Mouse (Mus musculus) regulatory T cell (primary cell): Measurements from ENCODE around the gene Pqbp1.
"Not testable (repeated sequence)": the region's sequence is repeated elsewhere in the genome, so short reads cannot be mapped to it uniquely, and the experiment has no call there.

Source experiments
- in situ Hi-C: fragments of 300-600 bp; cut with MboI, MseI; formaldehyde crosslinking; loops from one replicate; pipeline ENCODE4 v1.15.1; 2025; ENCODE audit warnings: high pct_unique_total_duplicates

Gene Pqbp1

GRCm38 (mm10) chrX:7898880-7899874, at the start of gene Pqbp1, which contains the start of gene Timm17b:
Pqbp1 (minus strand) TSS chrX:7899269.
Timm17b (plus strand) TSS chrX:7899357.
- in situ Hi-C loops = no loop called here

DNA sequence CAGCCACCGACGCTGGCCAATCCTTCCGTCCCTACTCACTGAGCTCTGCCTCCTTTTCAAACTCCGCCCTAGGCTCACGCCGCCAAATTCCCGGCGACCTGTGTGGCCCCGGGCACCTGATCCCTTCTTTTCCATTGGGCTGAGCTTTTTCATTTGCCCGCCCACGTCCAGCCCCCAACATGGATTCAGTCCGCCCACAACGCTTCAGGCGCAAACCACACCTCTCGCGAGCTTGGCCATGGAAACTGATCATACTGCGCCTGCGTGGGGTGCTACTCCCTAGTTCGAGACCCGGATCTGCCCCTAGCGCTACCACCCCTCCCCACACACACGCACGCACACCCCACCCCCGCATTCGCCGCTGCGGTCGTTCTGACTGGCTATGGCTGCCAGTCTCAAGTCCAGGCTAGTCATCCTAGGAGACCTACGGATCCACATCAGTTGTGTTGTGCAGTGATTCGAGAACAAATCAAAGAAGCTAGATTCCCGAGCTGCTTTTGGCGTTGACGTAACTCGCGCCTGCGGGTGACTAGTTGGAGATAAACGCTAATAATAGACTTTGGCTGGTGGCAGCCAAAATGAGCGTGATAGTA, 48.9 kb upstream of the Pqbp1 start:
- in situ Hi-C loops = no loop called here

DNA sequence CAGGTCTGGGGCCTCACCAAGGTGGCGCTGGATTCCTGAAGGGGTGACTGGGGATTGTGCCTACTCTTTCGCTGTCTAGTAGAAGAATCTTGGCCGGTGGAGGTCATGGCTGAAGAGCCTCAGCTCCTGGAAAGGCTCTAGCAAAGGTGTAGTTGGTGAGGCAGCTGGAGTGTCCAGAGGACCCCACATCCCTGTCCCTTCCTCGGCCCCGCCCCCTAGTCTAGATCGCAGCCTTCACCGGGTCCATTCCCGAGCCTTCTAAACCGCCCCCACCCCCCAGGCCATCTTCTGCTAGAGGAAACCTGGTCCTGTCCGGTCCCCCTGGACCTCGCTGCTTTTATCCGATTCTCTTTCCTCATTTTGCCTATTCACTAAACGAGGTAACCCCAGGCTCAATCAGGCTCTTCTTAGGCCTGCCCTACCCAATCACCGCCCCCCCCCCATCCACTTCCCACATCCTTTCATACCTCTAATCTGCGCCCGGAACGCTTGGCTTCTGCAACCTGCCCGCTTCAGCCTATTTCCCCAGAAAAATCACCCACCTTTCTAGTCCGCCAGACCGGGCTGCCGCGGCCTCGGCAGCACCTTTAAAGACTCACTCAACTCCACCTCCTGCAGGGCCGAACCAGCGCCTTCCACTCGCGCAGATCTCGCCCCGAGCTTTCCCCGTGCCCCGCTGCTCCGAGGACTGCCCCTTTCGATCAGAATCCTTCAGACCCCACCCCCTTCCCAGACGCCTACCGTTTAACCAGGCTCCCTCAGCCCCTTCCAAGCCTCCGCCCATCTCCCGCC, 48.2 kb upstream of the Pqbp1 start, which contains the start of gene Hdac6:
TSS of gene Hdac6 (minus strand) at position 782 of the 792 bp plus-strand sequence.
- in situ Hi-C loops = no loop called here

DNA sequence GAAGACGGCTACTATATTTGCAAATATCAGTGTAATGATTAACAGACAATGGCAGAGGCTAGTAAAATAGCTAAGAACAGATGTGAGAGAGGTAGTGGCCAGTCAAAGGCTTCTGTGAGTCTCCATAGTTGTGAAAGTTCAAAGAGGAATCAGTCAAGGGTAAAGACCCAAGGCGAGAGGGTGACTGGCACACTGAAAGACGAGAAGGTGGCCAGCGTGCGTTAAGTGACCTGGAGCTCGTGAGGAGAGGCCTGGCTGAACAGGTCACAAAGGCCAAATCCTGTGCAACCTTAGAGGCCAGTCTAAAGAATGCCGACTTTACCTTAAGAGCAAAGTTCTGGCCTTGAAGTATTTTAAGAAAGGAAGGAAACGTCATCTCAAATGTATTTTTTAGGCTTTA, 46.5 kb upstream of the Pqbp1 start:
- in situ Hi-C loops = no loop called here

- in situ Hi-C loops = no loop called here
These were observed 38.6 kb upstream of the Pqbp1 start for GRCm38 (mm10) chrX:7937667-7938066.

GRCm38 (mm10) chrX:7936874-7937273, 37.8 kb upstream of the Pqbp1 start:
- in situ Hi-C loops = no loop called here

- in situ Hi-C loops = no loop called here
These were observed 29.3 kb upstream of the Pqbp1 start, which contains the start of gene Eras for GRCm38 (mm10) chrX:7928270-7928790. Eras (minus strand) TSS chrX:7928607.

GRCm38 (mm10) chrX:7927116-7927515, 28.0 kb upstream of the Pqbp1 start:
- in situ Hi-C loops = no loop called here

- in situ Hi-C loops = no loop called here
These were observed 27.2 kb upstream of the Pqbp1 start for GRCm38 (mm10) chrX:7926266-7926665.

DNA sequence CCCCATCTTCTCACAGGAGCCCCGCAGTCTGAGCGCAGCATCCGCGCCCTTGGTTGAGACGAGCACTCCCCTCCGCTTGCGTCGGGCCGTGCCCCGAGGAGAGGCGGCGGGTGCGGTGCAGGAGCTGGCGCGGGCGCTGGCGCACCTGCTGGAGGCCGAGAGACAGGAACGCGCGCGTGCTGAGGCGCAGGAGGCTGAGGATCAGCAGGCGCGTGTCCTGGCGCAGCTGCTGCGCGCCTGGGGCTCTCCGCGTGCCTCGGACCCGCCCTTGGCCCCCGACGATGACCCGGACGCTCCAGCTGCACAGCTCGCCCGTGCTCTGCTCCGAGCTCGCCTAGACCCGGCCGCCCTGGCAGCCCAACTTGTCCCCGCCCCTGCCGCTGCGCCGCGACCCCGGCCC, 23.0 kb upstream of the Pqbp1 start:
- in situ Hi-C loops = no loop called here

DNA sequence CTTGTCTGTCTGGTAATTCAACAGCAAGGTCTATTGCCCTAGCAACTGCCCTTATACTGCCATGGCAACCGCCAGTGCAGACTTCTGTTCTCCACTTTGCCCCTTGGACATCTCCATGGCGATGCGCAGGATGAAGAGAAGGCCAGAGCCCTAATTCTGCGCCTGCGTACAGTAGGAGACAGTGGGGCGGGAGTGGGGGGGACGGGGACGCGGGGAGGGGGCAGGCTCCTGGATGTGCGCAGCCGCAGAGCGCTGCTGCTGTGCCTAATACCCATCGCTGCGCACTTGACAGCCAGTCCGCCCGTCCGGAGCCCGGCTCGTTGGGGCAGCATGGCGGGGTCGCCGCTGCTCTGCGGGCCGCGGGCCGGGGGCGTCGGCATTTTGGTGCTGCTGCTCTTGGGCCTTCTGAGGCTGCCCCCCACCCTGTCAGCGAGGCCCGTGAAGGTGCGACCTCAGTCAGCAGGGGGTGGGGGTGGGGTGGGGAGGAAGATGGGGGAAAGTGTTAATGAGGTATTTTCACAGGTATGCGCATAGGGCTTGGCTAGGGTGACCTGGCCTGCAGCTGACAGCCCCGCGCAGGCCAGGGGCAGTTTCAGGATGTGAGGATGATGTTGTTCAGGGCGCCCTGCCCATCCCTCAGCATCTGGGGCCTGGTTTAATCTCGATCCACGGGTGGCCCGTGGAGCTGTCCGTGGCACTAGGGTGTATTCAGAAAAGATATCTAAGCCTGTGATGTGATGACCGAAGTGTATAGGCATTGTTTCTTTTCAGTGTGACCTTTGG, 20.7 kb upstream of the Pqbp1 start, which contains the start of gene Pcsk1n:
TSS of gene Pcsk1n (plus strand) at position 222 of the 783 bp plus-strand sequence.
- in situ Hi-C loops = no loop called here

DNA sequence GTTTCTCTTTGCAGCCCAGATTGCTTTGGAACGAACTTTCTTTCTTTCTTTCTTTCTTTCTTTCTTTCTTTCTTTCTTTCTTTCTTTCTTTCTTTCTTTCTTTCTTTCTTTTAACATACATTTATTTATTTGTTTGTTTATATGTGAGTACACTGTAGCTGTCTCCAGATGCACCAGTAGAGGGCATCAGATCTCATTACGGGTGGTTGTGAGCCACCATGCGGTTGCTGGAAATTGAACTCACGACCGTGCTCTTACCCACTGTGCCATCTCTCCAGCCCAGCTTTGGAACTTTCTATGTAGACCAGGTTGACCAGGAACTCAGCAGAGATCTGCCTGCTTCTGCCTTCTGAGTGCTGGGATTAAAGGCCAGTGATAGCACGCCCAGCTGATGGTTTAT, 18.9 kb upstream of the Pqbp1 start:
- in situ Hi-C loops = not testable (repeated sequence)

- in situ Hi-C loops = not testable (repeated sequence)
These were observed 16.6 kb upstream of the Pqbp1 start for GRCm38 (mm10) chrX:7915669-7916068.

DNA sequence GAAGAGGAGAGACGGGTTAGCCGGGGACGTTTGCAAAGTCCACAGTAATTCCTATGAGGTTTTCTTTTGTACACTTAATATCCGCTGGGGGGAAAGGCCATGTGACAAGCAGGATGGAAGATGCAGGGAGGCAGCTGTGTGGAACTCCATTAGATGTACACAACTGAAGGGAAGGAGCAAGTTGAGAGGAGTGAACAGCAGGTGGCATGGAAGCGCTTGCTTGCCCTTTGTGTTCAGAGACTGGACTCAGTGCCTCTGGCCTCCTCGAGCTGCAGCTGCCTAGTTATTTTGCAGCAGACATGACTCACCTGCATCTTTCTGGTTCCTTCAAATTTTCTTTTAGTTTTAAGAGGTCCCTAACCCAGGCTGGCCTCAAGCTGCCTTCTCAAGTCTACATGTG, 11.4 kb upstream of the Pqbp1 start:
- in situ Hi-C loops = loop anchor here (5.0 kb wide), 1 partner anchor 112 kb away; no protein-coding TSS in a partner anchor

DNA sequence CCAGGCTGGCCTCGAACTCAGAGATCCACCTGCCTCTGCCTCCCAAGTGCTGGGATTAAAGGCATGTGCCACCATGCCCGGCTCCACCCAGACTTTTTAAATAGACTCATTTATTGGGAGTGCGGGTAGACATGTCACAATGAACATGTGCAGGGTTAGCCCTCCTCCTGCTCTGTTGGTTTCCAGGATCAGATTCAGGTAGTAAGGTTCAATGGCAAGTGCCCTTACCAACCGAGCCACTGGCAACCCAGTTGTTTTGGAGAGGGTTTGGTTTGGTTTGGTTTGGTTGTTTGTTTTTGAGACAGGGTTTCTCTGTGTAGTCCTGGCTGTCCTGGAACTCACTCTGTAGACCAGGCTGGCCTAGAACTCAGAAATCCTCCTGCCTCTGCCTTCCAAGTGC, 10.2 kb upstream of the Pqbp1 start, which contains the start of gene Gm10490:
TSS of gene Gm10490 (plus strand) at position 301 of the 400 bp plus-strand sequence.
- in situ Hi-C loops = not testable (repeated sequence)

GRCm38 (mm10) chrX:7907735-7908134, 8.7 kb upstream of the Pqbp1 start, which contains the start of gene Gm10491:
Gm10491 (minus strand) TSS chrX:7907835.
- in situ Hi-C loops = no loop called here

- in situ Hi-C loops = no loop called here
These were observed 5.4 kb upstream of the Pqbp1 start for GRCm38 (mm10) chrX:7904441-7904840.

- in situ Hi-C loops = no loop called here
These were observed 858 bp downstream of the Pqbp1 start for GRCm38 (mm10) chrX:7898211-7898610.

- in situ Hi-C loops = no loop called here
These were observed 15.1 kb downstream of the Pqbp1 start, which contains the start of gene Slc35a2 for GRCm38 (mm10) chrX:7883841-7884567. Slc35a2 (plus strand) TSS chrX:7884028.

- in situ Hi-C loops = no loop called here
These were observed 19.2 kb downstream of the Pqbp1 start for GRCm38 (mm10) chrX:7879819-7880218.
